Mouse (Mus musculus): Measurements from ENCODE around the gene Wnt10a.

Gene Wnt10a

DNA sequence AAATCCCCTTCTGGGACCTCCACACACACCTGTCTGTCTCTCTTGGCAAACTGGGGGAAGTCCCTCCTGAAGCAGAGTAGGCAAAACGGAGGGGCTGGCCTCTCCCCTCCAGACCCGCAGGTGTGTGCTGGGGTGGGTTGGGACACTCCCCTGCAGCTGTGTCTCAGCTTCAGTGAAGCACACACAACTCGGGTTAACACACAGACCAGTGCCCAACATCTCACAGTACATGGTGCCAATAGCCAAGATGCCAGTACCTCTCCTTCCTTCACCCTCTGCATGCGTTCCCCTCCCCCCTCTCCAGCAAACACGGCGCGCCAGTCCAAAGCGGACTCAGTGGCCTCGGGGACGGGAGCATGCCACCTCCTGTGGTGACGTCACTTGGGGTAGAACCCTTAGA lies at the start of gene Wnt10a:
Gene Wnt10a (plus strand): TSS at position 268 of the 400 bp plus-strand sequence.
- DNase-seq (ENCODE audit: low read depth), result no peak

DNA sequence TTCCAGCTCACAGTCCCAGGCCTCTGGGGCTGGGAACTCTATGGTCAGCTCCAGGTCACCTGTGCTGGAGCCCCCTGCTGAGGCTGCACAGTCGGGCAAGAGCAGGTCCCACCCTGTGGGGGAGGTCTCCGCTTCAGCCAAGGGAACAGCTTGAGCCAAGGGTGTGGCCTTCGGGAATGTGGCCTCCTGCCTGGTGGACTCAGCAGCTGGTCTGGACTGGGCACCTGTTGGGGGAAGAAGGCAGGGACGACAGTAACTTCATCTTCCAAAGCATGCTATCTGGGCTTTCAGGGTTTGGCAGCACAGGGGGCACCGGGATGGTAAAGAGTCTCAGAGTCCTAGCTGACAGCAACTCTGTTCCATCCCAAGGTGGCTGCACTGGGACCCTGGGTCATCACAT lies 44.0 kb upstream of the Wnt10a start:
- DNase-seq (ENCODE audit: low read depth), result no peak

DNA sequence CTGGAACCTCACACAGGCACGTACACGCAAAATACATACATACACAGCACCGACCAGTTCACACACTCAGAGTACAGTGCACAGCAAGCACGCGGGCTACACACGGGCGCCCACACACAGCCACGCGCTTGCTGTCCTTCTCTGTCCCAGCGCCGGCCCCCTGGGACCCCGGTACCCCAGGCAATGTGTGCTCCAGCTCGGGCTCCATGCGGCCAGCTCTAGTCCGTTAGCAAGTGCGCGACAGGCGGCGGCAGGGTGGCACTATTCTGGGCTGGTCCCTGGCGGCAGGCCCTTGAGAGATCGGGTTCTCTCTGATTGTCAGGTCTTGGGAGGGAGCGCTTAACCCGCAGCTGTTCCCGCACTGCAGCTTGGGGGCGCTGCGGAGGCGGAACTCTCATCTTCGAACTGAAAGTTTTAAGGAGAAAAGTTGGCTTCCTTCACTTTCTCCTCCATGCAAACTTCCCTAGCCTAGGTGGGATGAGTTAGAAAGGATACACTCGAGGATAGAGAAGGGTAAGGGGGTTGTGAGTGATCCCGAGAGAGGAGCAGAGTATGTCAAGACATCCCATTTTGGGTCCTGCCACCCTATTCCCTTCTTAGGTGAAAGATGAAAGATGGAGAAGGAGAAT lies 42.6 kb upstream of the Wnt10a start, which contains the start of gene Prkag3:
Gene Prkag3 (minus strand): TSS at position 579 of the 629 bp plus-strand sequence.
- peak; percentile 52 for DNase-seq (ENCODE audit: low read depth)

DNA sequence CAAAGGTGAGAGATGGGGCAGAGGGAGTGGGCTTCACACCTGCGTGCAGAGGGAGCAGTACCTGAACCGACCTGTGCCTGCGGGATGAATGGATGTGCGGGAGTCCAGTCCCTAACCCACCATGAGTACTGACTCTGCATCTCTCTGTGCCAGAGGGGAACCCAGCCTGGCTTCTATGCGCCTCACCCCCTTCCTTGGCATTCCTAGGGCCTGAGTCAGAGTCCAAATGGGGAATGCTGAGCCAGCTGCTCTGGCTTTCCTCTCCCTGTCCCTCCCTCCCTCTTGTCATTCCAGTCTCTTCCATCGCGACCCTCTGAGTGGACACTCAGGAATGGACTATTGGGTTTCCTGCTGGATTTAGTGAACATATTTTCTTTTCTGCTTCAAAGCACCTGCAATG lies 42.0 kb upstream of the Wnt10a start:
- peak; percentile 91 for DNase-seq (ENCODE audit: low read depth)

DNA sequence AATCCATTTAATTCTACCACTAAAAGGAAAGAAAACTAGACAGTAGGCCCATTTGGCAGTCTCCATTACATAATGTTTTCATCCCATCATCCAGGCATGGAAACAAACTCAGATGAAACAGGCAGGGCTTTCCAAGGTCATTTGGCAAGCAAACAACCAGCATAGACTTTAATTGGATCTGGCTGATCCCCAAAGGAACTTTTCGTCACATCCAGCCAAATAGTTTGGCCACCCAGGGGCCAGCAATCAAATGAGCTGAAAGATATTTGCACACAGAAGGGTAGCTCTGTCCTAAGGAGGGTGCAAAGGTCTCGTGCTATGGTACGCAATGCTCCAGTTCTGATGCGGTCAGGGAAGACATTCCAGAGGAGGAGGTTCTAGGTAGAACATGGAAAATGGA lies 40.6 kb upstream of the Wnt10a start:
- DNase-seq (ENCODE audit: low read depth), result no peak

DNA sequence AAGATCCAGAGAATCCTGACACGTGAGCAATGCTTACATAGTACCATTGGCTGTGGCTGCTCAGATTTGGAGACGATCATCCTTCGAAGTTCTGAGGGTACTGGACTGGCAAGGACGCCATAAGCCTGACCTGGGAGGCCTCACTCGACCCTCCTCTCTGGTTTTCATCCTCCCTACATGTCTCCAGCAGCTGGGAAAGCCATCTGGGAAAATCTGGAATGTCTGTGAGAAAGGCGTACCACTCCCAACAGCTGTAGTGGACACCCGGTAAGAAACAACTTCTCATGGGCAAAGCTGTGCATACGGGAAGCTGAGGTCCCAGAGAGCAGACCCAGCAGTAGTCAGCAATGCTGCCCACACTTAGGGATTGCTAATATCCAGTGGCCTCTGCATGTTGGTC lies 39.2 kb upstream of the Wnt10a start:
- DNase-seq (ENCODE audit: low read depth), result no peak

DNA sequence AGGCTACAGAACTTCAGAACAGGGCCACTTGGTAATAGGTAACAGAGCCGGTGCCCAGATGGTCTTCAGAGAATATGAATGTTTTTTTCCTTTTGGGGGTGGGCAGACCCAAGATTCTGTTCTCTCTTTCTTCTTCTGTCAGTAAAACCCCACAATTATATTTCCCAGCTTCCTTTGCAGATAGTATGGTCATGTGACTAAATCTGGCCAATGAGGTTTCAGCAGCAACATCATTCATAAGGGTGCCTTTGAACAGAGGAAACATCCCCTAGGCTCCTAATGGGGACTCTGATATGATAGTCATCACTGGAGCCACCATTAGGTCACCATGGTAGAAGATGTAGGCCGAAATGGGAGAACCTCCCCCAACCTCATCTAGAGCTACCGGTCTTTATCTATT lies 38.5 kb upstream of the Wnt10a start:
- no peak for DNase-seq (ENCODE audit: low read depth)

DNA sequence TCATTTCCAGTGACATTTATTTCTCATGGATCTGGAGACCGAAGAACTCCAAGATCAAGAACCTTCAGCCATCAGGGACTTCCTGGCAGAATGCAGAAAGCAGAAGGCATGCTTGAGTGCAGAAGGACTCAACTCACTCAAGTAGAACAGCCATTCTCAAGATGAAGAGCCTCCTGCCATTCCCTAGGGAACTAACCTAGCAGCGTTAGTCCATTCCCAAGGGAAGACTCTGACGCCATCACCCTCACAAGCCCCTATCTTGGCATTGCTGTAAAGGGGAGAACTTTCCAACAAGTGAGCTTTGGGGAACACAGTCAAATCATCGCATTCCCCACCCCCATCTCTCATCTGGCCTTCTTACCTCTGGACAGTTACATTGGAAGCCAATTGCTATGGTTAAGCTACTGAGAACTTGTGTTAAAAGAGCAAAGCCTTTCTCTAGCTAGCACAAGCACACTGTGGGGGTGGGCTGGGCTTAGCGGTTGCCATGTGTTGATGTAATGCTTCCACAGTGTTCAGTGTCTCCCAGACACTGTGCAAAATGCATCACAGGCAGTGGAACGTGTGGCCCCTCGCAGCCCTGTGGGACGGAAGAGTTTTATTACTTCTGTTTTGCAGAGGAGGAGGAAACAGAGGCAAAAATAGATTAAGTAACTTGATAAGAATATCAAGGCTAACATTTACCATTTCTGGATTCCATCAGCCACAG lies 37.9 kb upstream of the Wnt10a start:
- DNase-seq (ENCODE audit: low read depth), result no peak

DNA sequence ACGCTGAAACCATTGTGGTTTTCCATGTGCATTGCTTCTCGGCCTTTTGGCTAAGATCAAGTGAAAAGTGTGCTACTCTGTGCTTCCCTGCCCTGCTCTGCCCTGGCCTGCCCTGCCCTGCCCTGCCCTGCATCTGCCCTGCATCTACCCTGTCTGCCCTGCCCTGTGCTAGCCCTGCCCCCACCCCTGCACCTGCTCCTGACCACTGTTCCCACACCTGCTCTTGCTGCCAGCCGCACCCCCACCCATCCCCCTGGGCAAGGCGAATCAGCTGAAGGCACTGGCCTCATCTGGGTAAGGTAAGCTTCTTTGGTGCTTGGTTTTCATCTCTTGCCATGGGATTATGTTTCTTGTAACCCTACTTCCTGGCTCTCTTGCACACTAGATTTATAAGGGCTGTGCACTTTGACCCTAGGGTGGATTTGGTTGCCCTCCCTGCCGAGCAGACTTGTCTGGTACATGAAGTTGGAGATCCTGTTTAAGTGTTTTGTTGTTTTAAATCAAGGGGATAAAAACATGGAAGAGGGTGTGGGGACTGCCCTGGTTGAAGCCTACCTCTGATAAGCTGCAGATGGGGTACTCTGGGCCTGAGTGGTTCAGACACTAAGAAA lies 37.0 kb upstream of the Wnt10a start:
- DNase-seq (ENCODE audit: low read depth), result no peak

DNA sequence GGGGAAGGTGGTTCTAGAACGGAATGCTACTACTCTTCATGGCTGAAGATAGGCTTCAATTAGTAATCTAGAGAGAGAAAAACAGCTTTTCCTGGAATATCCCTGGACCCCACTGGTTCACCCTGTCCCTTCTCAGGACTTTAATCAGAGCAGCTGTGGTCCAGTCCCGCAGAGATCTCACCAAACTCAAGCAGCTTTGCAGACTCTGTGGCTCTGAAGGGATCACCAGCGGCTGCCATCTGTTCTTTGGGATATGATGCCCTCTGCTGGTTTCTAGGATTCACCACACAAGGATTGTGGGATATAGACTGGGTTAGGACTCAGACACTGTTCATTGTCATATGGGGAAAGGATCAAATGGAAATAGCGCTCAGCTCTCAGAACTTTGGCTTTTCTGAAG lies 31.5 kb upstream of the Wnt10a start:
- DNase-seq (ENCODE audit: low read depth), result peak; percentile 84

DNA sequence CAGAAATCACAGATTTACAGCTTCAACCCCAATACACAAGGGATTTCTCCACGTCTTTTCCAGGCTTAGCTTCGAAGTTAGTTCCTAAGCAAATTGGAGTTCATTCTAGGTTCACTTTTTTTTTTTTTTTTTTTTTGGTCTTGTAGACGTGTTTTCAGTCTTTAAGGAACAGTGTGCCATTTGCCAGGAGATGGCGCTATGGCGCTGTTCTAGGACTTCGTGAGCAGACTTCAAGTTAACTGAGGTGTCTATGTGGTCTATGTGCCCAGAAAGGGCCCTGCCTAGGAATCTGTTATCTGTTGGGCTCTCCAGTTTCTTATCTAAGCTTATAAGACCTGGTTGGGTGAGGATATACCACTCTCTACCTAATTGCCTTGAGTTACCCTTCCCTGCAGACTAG lies 28.2 kb upstream of the Wnt10a start:
- peak; percentile 94 for DNase-seq (ENCODE audit: low read depth)

DNA sequence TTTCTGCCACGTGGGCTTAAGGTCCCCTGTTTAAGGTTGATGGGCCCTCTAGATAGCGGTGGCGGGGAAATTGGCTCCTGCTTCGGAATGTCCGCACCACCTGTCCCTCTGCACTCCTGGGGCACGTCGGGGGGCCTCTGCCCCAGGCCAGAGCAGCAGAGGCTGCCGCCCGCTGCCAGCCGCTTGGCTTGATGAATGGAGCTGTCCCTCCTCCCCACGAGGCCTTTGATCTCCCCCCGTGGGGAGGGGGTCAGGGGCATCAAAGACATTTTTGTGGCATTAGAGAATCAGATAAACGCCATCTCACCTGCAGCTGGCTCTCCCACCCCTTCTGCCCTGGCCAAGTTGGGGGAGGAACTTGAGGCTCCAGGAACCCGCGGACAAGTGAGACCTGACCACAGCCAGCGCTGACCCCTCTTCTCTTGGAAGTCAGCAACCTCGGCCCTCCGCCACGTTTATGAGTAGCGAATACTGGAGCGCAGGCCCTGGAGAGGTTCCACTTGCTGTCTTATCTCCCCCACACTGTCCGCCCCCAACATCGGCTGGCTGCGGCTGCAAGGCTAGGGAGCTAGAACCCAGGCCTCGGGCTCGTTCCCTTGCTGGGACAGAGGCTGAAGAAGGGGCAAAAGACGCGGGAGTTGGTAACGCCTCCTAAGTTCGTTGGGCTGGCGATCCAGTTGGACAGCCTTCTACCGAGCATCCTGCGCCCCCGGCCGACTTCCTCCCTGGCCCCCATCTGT lies 20.4 kb upstream of the Wnt10a start:
- DNase-seq (ENCODE audit: low read depth), result no peak

DNA sequence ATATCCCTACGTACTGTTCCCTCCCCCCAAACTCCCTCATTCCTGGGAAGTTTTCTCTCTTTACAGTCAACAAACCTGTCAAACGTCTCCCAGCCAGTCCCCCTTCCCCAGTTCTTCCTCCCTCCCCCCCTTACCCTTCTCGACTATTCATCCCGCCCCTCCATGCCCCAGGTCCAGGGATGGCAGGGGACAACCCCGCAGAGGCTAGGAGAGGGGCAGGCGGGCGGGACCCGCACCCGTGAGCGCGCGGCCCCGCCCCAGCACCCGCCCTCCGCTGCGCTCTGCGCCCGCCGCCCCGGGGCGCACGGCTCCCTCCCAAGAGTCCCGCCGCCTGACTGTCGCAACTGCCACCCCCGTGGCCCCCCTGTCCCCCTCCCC lies 19.9 kb upstream of the Wnt10a start:
- DNase-seq (ENCODE audit: low read depth), result no peak

DNA sequence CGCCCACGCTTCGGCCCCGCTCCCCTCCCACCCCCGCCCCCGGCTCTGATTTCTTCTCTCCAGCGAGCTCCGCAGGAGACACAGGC lies 19.6 kb upstream of the Wnt10a start, which contains the start of gene Wnt6:
Gene Wnt6 (plus strand): TSS at position 48 of the 86 bp plus-strand sequence.
- no peak for DNase-seq (ENCODE audit: low read depth)

DNA sequence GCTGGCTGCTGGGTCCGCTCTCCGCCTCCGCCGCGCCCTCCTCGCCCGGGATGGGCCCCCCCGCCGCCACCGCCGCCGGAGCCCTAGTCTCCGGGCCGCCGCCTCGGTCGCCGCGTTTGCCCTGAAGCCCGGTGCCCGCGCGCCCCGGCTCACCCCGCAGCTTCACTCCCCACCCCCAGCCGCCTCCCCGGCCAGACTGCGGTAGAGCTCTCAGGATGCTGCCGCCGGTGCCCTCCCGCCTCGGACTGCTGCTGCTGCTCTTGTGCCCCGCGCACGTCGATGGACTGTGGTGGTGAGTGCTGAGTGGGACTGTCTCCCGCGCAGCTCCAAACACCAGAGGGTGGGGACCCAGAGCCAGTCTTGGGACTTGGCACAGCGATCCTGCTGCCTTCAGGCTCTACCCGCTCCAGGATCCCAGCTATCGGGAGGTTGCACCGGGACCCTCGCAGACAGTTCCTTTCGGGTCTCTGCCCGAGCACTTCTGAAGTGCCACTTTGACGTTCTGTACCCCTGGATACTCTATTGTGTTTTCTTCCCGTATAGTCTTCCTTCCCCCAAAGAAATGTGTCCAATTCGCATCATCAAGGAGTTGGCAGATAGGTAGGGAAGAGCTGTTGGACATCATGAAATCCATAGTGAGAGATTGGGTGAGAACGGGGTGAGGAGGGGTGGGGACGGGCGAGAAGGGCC lies 19.2 kb upstream of the Wnt10a start:
- DNase-seq (ENCODE audit: low read depth), result no peak

DNA sequence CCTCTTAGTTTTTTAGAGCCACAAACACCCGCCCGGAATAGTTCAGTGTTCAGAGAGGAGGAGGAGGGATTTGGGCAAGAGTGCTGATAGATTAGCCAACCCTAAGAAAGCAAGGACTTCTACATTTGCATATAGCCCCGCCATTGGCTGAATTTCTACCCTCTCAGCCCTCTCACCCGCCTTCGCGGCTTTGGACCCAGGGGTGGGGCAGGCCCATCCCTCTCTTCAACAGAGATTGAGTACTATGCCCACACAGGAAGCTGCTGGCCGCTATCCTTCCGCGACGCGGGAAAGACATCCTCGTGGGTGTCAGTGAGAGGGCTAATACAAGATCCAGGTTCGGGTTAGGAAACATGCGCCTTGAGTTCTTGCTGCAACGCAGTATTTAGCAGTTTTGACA lies 18.2 kb upstream of the Wnt10a start:
- DNase-seq (ENCODE audit: low read depth), result peak; percentile 79

DNA sequence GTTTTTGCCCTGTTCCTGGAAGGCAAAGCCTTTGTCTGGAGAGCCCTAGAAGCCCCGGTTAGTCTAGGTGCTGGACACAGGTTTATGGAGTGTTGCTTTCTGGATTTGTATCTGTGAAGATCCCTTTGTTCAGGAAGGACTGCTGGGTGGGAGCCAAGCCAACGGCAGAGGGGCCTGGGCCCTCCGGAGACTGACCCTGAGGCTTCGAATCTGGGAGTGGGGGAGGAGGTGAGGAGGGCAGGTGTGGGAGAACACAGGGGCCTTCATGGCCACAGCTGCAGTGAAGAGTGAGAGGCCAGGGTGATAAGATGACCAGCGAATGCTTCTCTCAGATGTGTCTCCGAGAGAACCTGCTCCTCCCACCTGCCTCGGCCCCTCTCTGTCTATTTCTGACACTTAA lies 17.3 kb upstream of the Wnt10a start:
- DNase-seq (ENCODE audit: low read depth), result no peak

DNA sequence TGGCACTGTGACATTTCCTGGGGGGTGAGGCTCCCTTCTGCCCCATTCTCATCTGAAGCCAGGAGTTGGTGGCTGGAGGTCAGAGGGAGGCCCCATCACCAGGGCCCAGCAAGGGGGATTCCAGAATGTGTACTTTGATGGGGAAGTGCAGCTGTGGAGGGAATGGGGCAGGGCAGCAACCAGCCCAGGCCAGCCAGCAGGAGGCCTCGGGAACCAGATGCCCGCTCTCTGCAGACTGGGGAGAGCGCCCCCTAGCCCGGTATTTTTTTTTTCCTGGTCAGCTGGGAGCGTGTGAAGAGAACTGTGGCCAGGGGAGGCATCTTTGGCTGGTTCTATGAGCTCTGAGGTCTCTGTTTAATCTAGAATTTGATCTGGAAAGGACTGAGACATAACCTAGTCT lies 15.5 kb upstream of the Wnt10a start:
- peak; percentile 43 for DNase-seq (ENCODE audit: low read depth)

DNA sequence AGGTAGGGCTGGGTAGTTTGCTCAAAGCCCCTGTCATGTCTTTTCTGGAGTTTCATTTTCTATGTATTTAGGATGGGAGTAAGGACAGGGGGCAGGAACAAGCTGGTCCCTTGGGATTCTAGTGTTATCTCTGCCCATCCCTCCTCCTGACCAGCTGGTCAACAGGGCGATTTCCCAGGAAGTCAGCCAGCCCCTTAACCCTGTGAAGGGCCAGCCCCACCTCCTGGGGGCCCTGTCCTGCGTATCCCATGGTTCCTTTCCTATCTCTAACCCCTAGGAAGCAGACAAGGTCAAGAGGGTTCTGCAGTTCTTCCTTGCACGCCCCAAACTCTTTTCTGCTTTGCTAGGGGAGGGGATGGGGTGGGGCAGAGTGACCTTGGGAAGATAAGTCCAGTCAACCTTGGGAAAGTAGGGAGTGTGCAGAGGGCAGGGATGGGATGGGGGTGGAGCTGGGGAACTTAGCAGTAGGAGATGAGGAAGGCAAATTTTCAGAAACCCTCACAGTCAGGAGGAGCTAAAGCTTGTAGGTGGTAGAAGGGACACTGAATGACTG lies 12.3 kb upstream of the Wnt10a start:
- no peak for DNase-seq (ENCODE audit: low read depth)

DNA sequence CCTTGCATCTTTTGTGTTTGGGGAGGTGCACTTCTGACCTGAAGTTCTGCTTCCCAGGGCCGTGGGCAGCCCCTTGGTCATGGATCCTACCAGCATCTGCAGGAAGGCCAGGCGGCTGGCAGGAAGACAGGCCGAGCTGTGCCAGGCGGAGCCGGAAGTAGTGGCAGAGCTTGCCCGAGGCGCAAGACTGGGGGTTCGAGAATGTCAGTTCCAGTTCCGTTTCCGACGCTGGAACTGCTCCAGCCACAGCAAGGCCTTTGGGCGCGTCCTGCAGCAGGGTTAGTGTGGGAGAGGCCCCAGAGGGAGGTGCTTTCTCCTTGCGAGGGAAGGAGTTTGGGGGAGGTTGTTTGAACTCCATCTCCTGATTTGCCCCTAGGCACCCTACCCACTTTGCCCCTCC lies 9.3 kb upstream of the Wnt10a start:
- no peak for DNase-seq (ENCODE audit: low read depth)

DNA sequence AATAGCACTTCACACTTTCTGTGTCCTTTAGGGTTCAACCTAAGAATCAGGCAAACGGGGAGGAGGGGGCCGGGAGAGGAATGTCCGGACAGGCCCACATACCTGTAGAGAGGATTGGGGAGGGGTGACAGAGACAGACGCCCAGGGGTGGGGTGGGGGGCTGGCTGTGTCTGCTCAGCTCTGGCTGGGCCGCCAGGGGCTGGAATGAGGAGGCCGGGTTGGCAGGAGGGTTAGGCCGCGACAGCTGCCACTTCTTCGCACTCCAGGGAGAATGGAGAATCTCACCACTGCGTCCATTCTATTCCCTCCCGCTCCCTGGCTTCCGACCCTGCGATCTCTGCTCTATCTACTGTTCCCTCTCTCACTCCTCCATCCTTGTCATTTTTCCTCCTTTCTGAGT lies 7.8 kb upstream of the Wnt10a start:
- no peak for DNase-seq (ENCODE audit: low read depth)

DNA sequence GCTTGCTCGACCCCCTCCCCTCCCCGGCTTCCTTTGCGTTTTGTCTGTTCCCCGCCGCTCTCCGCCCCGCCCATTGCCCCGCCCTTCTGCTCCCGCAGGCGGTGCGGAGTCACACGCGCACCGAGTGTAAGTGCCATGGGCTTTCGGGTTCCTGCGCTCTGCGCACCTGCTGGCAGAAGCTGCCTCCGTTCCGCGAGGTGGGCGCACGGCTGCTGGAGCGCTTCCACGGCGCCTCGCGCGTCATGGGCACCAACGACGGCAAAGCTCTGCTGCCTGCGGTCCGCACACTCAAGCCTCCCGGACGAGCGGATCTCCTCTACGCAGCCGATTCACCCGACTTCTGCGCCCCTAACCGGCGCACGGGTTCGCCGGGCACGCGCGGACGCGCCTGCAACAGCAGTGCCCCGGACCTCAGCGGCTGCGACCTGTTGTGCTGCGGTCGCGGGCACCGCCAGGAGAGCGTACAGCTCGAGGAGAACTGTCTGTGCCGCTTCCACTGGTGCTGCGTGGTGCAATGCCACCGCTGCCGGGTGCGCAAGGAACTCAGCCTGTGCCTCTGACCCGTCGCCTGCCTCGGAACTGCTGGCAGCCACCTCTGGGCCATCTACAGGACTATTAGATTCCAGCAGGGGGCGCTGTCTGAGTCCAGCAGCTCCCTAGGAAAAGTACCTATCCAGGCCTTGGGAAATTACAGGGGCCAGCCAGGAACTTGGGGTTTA lies 7.1 kb upstream of the Wnt10a start:
- DNase-seq (ENCODE audit: low read depth), result peak; percentile 35

All from NIH3T3 (cell line).